Mouse (Mus musculus) hindbrain, embryonic 12.5 days (tissue): ENCODE data around the gene Olfr156. TPM values are rescaled to one million over a fixed set of nuclear protein-coding genes. Genes with fewer than 3 reads are reported as not detected.
"Not testable (repeated sequence)": the region's sequence is repeated elsewhere in the genome, so short reads cannot be mapped to it uniquely, and the experiment has no call there.

Experiments used
- ATAC-seq: fragments of 200-750 bp; cut with Nextera tagmentation; 2 replicates; pipeline ENCODE4 v1.8.0; 2017; ENCODE audit warnings: moderate TSS enrichment; ENCODE audit not compliant: low FRiP score
- H3K27ac ChIP-seq: fragments of 300-500 bp; sonication (generic); 2 replicates; pipeline ENCODE4 v1.5.1; 2016; ENCODE audit warnings: mild to moderate bottlenecking
- H3K27me3 ChIP-seq: fragments of 300-500 bp; sonication (generic); 2 replicates; pipeline ENCODE4 v1.6.1; 2016; ENCODE audit warnings: mild to moderate bottlenecking
- H3K36me3 ChIP-seq: fragments of 300-500 bp; sonication (generic); 2 replicates; pipeline ENCODE4 v1.6.1; 2016; ENCODE audit warnings: mild to moderate bottlenecking
- H3K4me1 ChIP-seq: fragments of 300-500 bp; sonication (generic); 2 replicates; pipeline ENCODE4 v1.6.1; 2016
- H3K4me2 ChIP-seq: fragments of 300-500 bp; sonication (generic); replicated peaks from 2 replicates; pipeline ENCODE4 v1.6.1; 2016; ENCODE audit warnings: mild to moderate bottlenecking
- H3K4me3 ChIP-seq: fragments of 300-500 bp; sonication (generic); 2 replicates; pipeline ENCODE4 v1.5.1; 2016; ENCODE audit warnings: mild to moderate bottlenecking
- H3K9ac ChIP-seq: fragments of 300-500 bp; sonication (generic); 2 replicates; pipeline ENCODE4 v1.6.1; 2016; ENCODE audit warnings: mild to moderate bottlenecking, moderate library complexity
- H3K9me3 ChIP-seq: fragments of 300-500 bp; sonication (generic); replicated peaks from 2 replicates; pipeline ENCODE4 v1.6.1; 2016; ENCODE audit warnings: mild to moderate bottlenecking
- WGBS: fragments of 180-500 bp; shearing (Covaris S2); methylation state at CpG from one replicate; pipeline ENCODE4 v1.1.7; 2016; 5-methylcytosine and 5-hydroxymethylcytosine counted together
- polyA plus RNA-seq: library from polyadenylated mRNA; unstranded; fragments of >200 nt; fragmentation: Nextera tagmentation; extraction: Ambion mirVana; gene quantifications from 2 replicates; pipeline ENCODE4 v1.2.1, GENCODE M21; 2016

Olfr156 gene
- polyA plus RNA-seq, 1 experiment from 2014 or later = not detected

GRCm38 (mm10) chr4:43822896-43823550 lies 672 bp downstream of the Olfr156 start:
- Histone ChIP-seq H3K4me2 (no peak overlapping the region), H3K4me3 (no peak overlapping the region), H3K36me3 (no peaks in the 10 kb centered on the region), H3K9me3 (no peaks in the 10 kb centered on the region), H3K9ac (no peak overlapping the region), H3K4me1 (no peaks in the 10 kb centered on the region), H3K27me3 (no peaks in the 10 kb centered on the region), H3K27ac (no peak overlapping the region)
- no peak for ATAC-seq
- WGBS = 85% methylated on average over 13 of the region's 13 CpGs

DNA sequence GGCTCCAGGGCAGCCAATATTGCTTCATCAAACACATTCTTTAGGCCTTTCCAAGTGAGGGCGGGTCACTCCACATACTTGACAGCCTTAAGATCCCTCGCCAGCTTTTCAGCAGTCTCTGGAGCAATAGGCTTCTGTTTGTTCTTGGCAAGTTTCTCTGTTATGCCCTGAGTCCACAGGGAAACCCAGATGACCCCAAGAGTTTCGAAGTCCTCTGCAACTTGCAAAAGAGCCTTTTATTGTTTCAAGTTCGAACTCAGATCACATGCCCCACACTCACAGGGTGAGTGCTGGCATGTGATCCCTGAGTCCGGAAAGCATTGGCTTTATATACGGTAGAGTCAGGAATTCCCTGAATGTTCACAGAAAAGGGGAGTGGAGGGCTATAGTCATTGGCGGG lies 24.8 kb downstream of the Olfr156 start:
- no peak for ATAC-seq
- Histone ChIP-seq H3K4me1 (no peaks in the 10 kb centered on the region), H3K9ac (no peak overlapping the region), H3K4me2 (no peak overlapping the region), H3K27ac (no peak overlapping the region), H3K36me3 (no peaks in the 10 kb centered on the region), H3K9me3 (peaks cover 10% of the 10 kb centered on the region), H3K4me3 (no peak overlapping the region), H3K27me3 (no peaks in the 10 kb centered on the region)
- 84% methylated on average over 7 of the region's 7 CpGs for WGBS

GRCm38 (mm10) chr4:43795844-43796243 lies 27.9 kb downstream of the Olfr156 start:
- H3K4me2 ChIP-seq, H3K9me3 ChIP-seq, H3K4me3 ChIP-seq, ATAC-seq, H3K9ac ChIP-seq, H3K4me1 ChIP-seq, H3K36me3 ChIP-seq, H3K27ac ChIP-seq, H3K27me3 ChIP-seq: not testable (repeated sequence)
- 84% methylated on average over 5 of the region's 5 CpGs for WGBS

GRCm38 (mm10) chr4:43795296-43795695 lies 28.4 kb downstream of the Olfr156 start:
- WGBS = 76% methylated on average over 6 of the region's 6 CpGs
- 0 out of 2 replicates have a peak, but pooled peaks cover 3% of the 10 kb centered on the region for H3K9me3 ChIP-seq
- no peaks in the 10 kb centered on the region for H3K4me1 ChIP-seq
- H3K4me2 ChIP-seq = no peak overlapping the region
- H3K9ac ChIP-seq = no peak overlapping the region
- no peak overlapping the region for H3K27ac ChIP-seq
- no peak overlapping the region for H3K4me3 ChIP-seq
- no peaks in the 10 kb centered on the region for H3K36me3 ChIP-seq
- no peak for ATAC-seq
- H3K27me3 ChIP-seq = no peaks in the 10 kb centered on the region

DNA sequence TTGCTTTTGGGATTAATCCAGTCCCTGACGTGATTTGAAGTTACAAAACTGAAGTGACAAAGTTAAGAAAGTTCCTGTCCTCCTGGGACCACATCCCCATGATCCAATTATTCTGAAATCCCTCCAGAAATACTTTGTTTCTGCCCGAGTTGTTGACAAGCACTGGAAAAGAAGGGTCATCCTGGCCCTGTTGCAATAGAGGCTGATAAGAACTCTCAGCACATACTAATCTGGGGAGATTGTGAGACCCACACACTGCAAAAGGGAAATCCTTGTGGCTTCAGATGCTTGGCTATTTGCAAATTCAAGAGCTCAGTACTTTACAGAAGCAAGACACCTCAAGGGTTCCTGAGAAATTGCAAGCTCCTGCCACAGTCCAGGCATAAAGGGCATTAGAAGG lies 51.4 kb downstream of the Olfr156 start:
- H3K27me3 ChIP-seq = no peaks in the 10 kb centered on the region
- H3K9ac ChIP-seq = no peak overlapping the region
- H3K4me3 ChIP-seq = no peak overlapping the region
- WGBS = 45% methylated on average over 2 of the region's 2 CpGs
- H3K9me3 ChIP-seq = no peaks in the 10 kb centered on the region
- no peak overlapping the region for H3K4me2 ChIP-seq
- no peaks in the 10 kb centered on the region for H3K36me3 ChIP-seq
- no peaks in the 10 kb centered on the region for H3K4me1 ChIP-seq
- no peak for ATAC-seq
- H3K27ac ChIP-seq = no peak overlapping the region

DNA sequence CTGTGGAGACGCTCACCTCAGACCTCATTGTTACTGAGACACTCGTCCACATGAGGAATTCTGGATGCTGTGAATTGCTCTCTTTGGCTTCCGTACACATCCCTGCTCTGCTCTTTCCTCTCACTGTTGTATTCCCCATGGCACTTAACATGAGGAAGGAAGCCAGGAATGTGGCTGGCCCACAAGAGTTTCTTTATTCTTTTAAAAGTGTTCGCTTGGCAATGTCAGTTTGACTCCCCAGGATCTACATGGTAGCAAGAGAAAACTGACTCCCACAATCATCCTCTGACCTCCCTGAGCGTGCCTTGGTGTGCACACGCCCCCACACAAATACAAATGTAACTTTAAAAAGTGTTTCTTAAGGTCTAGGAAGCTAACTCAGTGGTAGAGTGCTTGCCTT lies 52.1 kb downstream of the Olfr156 start:
- WGBS = 65% methylated on average over 6 of the region's 6 CpGs
- ATAC-seq = no peak

DNA sequence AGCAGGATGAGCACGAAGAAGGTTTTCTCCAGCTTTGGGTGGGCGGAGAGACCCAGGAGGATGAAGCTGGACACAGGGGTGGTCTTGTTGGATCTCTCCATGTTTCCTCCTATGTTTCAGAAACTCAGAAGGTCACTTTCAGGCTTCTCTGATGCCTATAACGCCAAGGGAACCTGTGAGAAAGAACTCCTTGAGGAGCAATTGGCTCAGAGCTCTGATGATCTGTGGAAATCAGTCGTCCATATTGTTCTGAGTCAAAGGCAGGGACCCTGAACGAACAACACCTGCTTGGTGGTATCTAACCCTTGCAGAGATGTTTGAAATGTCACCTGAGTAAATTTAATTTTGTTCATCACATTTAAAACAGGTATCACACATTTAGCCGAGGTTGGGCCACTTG lies 52.8 kb downstream of the Olfr156 start, which contains the start of gene Olfr159:
TSS of gene Olfr159 (minus strand) at position 101 of the 400 bp plus-strand sequence.
- Histone ChIP-seq H3K36me3 (no peaks in the 10 kb centered on the region), H3K27ac (no peak within 1 kb of the TSS), H3K27me3 (no peaks in the 10 kb centered on the region), H3K9me3 (no peaks in the 10 kb centered on the region), H3K4me1 (no peaks in the 10 kb centered on the region), H3K9ac (no peak within 1 kb of the TSS), H3K4me2 (no peak within 1 kb of the TSS), H3K4me3 (no peak within 1 kb of the TSS)
- WGBS = 86% methylated on average over 6 of the region's 6 CpGs
- no peak for ATAC-seq

More for the DNA sequence above, 52.1 kb downstream of the Olfr156 start:
- Histone ChIP-seq H3K36me3 (no peaks in the 10 kb centered on the region), H3K27me3 (no peaks in the 10 kb centered on the region), H3K4me2 (no peak overlapping the region), H3K27ac (no peak overlapping the region), H3K4me3 (no peak overlapping the region), H3K4me1 (no peaks in the 10 kb centered on the region), H3K9me3 (no peaks in the 10 kb centered on the region), H3K9ac (no peak overlapping the region)

Other genes starting within 250 kb of the Olfr156 start
- 40.6 and 43.3 TPM in 2 replicates for gene Rgp1, start 245.2 kb downstream of the Olfr156 start, polyA plus RNA-seq
- 46.5 and 48.7 TPM in 2 replicates for gene Gba2, start 245.0 kb downstream of the Olfr156 start, polyA plus RNA-seq
- 2.4 and 4.0 TPM in 2 replicates for gene Msmp, start 239.4 kb downstream of the Olfr156 start, polyA plus RNA-seq
- 30.7 and 31.8 TPM in 2 replicates for gene Npr2, start 192.0 kb downstream of the Olfr156 start, polyA plus RNA-seq
- gene Spag8, start 170.3 kb downstream of the Olfr156 start, polyA plus RNA-seq = 7.1 and 7.2 TPM in 2 replicates
- gene Hint2, start 167.4 kb downstream of the Olfr156 start, polyA plus RNA-seq = 72.7 and 78.3 TPM in 2 replicates
- gene Tmem8b, start 154.9 kb downstream of the Olfr156 start, polyA plus RNA-seq = 13.7 and 14.4 TPM in 2 replicates
- gene Fam221b, start 154.8 kb downstream of the Olfr156 start, polyA plus RNA-seq = 3.1 and 3.8 TPM in 2 replicates
- not detected in 2 replicates for gene Olfr70, start 123.1 kb downstream of the Olfr156 start, polyA plus RNA-seq
- gene Olfr71, start 113.6 kb downstream of the Olfr156 start, polyA plus RNA-seq = not detected in 2 replicates
- 0.21 and 0.28 TPM in 2 replicates for gene Hrct1, start 96.7 kb downstream of the Olfr156 start, polyA plus RNA-seq
- gene Spaar, start 93.9 kb downstream of the Olfr156 start, polyA plus RNA-seq = 0.05 and 0.13 TPM in 2 replicates
- gene Olfr159, start 52.9 kb downstream of the Olfr156 start, polyA plus RNA-seq = not detected in 2 replicates
- gene Olfr157, start 16.3 kb upstream of the Olfr156 start, polyA plus RNA-seq = not detected in 2 replicates
- not detected in 2 replicates for gene Olfr155, start 27.7 kb upstream of the Olfr156 start, polyA plus RNA-seq
- 20.1 and 21.9 TPM in 2 replicates for gene Reck, start 51.6 kb upstream of the Olfr156 start, polyA plus RNA-seq
- 94.2 and 104 TPM in 2 replicates for gene Glipr2, start 133.5 kb upstream of the Olfr156 start, polyA plus RNA-seq
- not detected in 2 replicates for gene Ccin, start 159.6 kb upstream of the Olfr156 start, polyA plus RNA-seq
- 266 and 282 TPM in 2 replicates for gene Clta, start 180.6 kb upstream of the Olfr156 start, polyA plus RNA-seq